Mouse (Mus musculus) frontal cortex, postnatal 14 days (tissue): ENCODE measurements around the gene Runx1.

Experiments used
- DNase-seq, 2 experiments: peaks; one replicate each; pipeline ENCODE4 v3.0.0; 2022; ENCODE audit warnings: low spot score in 2 of 2

The Runx1 gene

DNA sequence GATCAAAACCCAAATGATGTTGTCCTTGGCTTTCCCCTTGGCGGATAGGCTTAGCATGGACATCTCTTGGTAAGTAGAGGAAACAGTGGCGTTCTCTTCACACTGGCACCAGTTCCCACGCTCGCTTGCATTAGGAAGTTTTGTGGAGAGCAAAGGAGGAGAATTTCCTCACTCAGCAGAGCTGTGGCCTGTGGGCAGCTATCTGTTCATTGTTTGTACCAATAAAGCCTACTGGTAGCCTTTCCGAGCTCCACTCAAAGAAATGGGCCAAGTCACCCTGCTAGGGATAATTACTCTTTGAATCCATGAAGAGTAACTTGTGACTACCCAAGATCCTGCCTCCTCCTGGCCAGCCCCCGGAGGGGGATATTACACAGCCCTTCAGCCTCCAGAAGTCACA, 734 bp upstream of the Runx1 start:
- no peak for DNase-seq

DNA sequence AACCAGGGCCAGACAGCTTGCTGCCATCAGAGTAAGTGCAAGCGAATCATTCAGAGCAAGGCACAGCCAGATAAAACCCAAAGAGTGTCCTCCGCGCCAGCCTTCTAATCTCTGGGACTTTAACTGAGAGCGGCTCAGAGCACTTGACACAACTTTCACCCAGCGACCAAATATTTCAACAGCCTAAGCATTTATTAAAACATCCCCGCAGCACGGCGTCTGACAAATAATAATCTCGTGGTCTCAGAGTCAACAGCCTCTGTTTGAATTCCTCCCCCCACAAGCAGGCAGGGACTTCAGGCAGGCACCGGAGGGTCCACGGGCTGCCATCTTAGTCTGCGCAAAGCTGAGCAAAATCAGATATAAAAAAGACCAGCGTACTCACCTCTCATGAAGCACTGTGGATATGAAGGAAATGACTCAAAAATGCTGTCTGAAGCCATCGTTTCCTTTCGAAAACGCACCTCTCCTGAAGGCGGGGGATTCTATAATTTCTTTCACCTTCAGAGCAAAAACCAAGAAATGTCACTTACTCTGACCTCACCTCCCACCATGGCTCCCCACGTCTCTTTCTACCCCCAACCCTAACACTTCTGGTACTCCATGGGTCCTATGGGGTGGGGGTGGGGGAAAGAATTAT, 625 bp downstream of the Runx1 start:
- DNase-seq = no peak

DNA sequence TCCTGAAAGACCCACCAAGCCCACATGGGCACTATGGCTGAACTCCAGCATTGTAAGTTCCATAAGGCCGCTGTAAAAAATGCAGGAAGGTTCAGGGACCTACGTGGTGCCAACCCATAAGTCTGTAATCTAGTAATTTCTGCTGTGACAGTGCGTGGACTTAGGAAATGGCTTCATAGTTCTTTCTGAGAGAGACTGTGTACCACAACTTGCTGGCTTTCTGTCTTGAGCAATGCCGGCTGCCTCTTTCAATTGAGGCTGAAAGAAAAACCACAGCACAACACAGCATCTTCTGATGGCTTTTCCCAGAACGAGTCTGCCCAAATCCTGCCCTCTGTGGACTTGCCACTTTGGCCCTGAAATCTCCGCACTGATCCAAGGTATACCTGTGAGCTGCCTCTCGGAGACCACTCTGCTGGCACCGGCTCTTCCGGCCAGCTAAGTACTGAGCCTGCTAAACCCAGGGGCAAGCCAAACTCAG, 1.2 kb downstream of the Runx1 start:
- DNase-seq = no peak

DNA sequence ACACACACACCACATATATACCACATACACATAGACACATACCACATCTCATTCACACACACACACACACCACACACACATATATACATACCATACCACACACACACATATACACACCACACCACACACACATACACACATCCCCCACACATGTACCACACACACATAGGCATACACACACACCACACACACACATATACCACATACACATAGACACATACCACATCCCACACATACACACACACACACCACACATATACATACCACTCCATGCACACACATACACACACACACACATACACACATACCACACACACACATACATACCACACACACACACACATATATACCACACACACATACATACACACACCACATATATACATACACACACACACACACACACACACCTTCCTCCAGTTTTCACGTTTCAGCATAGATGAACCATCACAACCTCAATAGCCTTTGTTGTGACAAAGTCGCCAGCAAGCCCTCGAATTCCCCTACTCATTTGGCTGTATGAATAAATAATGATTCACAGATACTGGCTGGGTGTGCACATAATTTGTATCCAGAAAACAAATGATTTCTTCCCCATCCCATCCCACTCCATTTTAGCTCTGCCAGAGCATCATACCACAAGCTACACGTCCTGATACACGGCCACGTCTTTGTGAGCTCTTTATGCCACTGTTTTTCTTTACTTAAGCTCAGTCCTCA, 1.8 kb downstream of the Runx1 start:
- no peak for DNase-seq

DNA sequence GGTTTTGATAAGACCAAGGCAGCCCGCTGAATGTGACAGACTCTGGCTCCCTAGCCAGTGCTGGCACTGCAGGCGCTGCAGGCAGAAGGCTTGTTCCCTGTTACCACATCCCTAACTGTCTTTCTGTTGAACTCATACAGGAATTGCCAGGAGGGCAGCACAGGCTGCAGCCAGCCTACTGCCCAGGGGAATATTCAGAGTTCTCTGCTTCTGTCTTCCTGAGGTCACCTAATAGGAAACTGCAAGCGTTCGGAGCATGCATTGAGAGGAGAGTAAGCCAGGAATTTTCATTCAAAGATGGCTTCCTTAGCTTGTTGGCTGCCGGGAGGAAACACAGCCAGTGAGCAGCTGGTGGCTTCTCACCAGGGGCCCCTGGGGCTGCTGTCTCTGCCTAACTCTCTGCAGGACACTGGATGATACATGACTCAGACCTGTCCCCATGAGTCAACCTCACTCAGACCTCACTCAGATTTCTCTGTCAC, 2.5 kb downstream of the Runx1 start:
- no peak for DNase-seq

DNA sequence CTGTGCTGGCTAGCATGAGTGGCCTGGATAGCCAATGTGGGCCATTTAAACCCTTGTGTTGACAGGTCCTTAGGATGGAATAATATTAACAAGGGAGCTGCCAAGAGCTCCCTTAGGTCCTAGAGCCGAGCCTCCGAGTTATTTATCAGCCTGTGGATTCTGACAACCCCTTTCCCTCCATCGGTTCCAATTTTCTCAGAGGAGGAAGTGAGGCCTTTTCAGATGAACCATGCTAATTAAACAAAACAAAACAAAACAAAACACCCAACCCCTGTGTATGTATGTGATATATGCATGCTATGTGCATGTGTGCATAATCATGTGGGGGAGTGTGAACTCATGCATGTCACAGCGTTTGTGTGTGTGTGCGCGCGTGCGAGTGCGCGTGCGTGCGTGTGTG, 3.3 kb downstream of the Runx1 start:
- no peak for DNase-seq

DNA sequence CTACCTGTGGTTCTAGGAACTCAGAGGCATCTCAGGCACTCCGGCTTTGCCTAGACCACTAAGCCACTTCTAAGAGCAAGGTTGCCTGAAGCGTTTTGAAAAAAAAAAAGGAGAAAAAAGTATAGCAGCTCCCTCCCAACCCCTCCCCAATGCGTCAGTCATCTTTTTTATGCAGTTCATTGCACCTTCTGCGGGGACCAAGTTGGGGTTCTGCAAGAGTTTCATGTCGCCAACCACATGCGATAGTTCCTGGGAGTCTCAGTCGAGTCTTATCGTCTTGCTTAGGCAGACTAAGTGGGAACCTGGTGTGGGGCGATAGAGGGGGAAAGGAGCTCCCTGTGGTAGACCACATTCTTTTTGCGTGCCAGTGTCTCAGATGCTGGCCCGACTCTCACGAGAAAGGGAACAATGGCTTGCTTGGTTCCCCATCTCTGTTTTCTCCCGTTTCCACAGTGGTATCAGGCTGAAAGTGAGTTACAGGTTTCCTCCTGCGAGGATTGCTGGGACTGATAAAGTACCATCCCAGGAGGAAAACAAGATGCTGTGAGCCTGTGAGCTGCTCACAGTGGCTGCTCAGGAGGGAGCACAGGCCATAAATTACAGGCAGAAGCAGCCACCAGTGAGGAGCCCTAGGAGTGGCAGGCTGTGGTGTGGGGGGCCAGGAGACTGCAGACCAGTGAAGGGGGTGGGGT, 3.9 kb downstream of the Runx1 start:
- no peak for DNase-seq

DNA sequence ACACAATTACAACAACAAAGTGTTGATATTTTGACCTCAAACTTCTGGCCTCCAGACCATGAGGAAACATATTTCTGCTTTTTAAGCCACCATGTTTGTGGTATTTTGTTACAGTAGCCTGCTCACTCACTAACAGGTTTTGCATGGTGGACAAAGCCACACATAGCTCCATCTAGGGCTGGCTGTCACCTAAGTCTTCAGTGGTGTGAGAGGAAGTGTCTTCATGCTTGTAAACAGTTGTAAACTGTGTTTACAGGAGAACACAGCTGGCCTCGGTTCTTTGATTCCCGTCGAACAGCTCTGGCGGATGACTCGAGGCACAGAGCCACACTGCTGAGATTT, 4.4 kb downstream of the Runx1 start:
- DNase-seq = no peak

DNA sequence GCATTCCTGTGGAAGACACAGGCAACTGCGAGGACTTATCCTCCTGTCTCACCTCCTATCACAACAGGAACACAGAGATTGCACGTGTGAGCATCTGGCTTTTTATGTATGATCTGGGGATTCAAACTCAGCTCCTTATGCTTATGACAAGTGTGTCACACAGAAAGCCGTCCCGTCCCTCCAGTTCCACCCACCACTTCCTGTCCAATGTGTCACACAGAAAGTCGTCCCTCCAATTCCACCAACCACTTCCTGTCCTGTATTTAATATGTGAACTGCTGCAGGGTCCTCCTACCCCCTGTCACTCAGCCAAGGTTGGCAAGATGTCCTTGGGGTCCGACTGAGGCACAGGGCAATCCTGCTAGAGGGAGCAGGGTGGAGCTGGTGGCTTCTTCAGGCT, 5.5 kb downstream of the Runx1 start:
- DNase-seq = no peak

DNA sequence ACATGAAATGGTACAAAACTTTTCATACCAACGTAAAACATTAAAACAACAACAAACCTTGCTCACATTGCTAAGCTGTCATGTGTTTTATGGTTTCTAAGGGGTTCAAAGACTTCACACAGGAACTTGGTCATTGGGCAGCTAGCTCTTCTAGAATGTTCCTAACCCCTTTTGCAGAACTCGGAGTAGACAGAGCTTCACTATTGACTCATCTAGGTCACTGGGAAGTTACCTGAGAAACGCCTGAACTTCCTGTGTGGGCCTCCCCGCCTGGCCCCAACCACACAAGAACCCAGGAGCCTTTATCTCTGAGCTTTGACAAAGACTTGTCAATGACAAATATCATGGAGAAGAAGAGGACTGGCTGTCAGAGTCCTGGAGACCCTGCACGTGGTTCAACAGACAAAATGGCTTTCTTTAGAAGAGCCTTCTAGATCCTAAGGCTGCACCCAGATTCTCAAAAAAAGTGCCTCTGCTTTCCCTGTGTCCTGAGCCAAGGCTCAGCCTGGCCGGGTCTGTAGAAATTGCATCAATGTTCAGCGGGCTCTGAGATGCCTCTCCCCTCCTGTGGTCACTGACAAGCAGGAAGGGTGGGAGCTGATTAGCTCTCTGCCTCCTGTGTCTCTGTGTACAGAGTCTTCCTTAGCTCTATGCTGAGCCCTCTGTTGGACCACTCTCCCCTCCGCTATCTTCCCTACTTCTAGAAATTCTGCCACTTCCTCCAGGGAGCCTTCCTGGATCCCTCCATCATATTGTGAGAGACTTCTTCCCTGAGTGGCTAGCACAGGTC, 7.3 kb downstream of the Runx1 start:
- DNase-seq = no peak

DNA sequence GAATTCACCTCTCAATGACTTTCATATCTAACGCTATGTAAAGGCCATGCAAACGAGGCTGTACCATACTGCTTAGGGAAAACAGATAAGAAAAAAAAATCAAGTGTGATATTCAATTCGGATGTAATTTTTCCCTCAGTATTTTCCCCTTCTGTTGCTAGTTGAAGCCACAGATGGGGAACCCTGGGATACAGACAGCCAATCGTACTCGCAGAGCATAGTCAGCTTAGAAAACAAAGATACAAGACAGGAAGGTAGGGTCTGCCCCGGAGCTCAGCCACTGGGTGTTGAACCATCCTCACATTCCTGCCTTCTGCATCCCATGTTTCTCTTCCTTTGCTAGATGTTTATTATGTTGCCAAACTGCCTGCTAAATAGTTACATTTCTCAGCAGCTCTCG, 9.9 kb downstream of the Runx1 start:
- DNase-seq = no peak

DNA sequence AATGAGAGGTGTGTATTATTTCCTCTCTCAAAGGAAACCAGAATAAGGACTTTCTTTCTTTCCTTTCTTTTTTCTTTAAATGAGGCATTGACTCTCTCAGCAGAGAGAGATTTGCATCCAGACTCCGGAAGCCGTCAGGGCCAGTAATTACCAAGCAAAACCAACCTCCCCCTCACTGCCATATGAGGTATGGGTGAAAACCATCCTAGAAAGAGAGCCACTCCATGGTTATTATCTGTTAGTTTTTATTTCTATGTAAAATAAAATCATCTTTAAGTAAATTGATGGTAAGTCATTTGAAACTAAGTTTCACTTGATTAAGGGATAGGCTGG, 10.8 kb downstream of the Runx1 start:
- DNase-seq = no peak

DNA sequence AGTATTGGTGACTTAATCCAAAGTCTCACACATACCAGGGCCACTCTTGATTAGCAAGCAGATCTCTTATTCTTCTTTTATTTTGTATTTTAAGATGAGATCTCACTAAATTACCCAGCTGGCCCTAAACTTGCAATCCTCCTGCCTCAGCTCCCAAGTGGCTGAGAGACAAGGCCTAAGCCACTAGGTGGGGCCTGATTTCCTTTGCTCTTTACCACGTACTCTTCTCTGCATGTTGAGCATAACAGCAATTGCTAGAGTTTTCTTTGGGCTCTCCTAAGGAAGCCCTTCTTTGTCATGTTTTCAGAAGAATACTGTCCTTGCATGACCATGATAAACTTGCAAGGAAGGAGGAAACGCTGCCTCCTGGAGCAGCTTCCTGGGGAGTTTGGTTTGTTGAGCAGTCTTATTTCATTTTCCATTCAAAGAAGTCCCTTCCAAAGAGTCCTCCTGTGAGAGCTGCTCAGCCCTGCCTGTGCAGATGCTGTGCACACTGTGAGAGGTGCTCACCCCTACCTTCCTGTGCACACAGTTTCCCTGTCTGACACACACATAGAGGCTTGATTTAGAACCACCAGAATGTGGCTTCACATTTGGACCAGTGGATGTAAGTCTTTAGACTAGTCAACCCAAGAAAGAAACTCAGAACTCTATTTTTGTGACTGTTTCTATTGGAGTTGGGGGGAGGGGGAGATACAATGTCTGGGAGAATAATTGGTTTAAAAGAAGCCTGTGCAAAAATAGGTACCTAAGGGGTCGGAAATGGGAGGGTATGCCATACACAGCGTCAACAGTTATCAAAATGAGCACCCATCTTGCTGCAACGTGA, 11.4 kb downstream of the Runx1 start:
- no peak for DNase-seq

DNA sequence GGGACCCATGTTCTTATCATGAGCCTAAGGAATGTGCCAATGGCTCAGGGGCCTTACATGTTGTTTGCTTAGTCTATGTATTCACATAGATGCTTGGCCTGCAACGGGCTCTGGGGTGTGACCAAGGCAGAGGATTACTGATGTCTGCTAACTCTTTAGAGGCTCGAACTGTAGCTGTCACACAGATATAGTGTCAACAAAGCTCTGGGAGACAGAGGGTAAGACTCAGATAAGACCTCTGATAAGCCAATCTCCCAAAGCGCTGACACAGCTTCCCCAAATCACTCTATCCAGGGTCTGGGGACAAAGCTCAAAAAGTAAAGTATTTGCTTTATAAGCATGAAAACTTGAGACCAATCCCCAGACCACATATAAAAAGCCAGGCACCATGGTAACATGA, 13.5 kb downstream of the Runx1 start:
- no peak for DNase-seq

DNA sequence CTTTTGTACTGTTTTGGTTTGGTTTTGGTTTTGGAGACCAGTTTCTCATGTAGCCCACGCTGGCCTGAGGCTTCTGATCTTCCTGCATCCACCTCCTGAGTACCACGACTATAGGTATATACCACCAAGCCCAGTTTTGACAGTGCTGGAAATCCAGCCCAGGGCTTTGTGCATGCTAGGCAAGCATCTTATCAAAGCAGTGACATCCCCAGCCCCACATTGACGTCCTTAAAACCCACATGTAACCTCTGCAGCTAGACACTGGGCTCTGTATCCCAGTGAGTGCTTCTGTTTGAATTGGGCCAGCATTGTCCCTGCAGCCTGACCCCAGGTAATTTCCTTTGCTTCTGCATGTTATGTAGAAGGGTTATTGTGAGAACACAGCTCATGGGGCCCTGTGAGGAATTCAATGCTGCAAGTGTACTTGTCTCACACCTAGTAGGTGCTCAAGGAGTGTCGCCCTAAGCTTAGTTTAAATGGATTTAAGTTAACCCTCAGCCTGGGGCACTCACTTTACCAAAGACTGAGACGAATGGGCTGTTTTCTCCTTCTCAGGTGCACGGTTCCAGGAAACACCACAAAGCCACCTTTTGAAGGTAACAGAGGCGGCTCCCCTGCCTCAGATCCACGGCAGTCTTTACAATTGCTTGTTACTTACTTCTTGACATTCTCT, 15.2 kb downstream of the Runx1 start:
- no peak for DNase-seq

DNA sequence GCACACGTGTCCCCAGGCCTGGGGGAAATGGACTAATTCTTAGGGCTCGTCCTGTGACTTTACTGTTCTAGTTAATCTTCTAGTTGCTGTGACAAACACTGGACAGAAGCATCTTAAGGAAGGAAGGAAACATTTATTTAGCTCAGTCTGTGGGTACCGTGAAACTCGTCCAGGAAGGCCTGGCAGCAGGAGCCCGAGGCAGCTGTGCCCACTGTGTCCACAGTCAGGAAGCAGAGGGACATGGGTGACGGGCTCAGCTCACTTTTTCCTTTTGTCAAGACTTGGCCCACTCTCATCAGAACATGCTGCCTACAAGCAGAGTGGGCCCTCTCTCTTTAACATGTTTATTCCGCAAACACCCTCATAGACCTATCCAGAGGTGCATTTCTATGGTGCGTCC, 18.2 kb downstream of the Runx1 start:
- DNase-seq = no peak

DNA sequence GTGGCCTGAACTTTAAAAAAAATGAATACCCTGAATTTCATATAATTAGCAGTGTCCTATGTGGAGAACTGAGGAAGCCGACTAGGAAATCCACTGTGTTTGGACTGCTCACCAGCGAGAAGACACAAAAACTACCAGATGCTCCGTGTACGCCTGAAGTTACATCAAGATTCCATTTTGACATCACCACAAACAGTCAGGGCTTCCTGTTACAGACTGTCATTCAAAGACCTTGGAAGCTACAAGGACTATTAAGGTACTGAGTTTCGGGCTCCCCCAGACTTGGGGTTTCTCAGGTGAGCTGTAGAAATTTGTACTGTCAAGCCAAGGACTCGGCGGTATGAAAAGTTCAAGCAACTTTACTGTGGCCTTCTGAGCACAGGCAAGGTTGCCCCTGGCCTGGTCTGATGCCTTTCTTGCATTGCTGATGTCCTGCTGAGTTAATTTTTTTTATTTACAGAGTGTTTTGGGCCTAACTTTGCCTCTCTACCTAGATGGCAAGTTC, 22.8 kb downstream of the Runx1 start:
- DNase-seq = no peak

DNA sequence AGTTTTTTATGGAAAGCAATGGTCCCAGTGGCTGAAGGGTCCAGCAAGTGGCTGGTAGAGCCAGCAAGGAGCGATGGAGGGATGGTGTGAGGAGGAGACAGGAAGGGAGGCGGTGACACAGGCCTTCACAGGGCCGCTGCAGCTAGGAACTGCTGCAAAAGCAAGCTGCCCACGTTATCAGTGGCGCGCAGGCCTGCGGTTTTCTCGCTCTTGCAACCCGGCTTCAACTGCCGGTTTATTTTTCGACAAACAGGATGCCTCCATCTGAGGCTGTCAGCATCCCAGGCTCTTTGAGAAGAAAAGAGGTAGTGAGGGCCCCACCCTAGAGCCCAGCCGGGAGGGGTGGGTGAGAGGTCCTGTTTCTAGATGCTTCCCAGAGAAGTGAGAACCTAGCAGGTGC, 24.4 kb downstream of the Runx1 start:
- DNase-seq = no peak

DNA sequence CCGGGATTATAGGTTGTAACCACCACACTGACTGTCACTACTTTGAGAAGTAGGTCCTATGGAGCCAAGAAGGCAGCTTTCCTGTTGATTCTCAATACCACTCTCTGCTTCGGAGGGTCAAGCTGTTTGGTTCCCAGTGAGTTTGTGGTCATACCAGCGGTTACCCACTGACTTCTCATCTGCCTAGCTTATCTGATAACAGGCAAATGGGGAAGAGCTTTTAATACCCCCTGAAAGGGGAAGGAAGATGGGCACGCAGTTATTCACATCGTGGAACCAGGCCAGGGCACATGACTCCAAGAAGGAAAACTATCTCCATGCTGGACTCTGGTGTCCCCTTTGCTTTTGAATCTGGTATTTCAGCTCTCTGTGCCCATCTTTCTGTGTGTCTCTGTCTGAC, 25.1 kb downstream of the Runx1 start:
- no peak for DNase-seq

DNA sequence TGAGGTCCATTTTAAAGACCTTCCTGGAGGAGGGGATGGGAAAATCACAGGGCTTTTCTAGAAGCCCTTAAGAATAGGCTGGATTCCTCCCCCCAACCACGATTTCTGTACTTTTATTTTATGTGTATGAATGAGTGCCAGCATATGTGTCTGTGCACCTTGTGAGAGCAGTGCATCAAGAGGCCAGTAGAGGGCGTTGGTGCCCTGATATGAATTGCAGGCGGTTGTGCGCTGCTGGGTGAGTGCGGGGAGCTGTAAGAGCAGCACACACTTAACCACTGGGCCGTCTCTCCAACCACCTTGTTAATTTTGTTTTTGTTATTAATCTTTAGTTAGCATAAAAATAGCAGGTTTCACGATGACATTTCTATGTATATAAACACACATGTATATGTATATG, 26.0 kb downstream of the Runx1 start:
- no peak for DNase-seq

DNA sequence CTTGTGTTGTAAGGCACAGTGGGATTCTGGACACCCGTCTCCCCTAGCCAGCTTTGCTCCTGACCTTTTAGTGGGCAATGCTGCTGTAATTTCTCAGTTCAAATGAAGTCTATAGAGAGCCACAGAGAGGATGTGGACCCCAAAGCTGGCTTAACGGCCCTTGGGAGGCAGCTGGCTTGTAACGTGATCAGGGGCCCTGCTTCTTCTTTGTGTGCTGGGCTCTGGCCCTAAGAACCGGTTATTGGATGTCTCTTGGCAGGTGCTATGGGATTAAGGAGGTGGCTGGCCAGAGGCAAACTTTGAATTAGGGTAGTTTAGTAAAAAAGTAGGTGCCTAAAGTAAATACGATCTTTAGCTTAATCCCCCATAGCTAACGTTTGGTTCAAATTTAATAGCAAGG, 31.8 kb downstream of the Runx1 start:
- DNase-seq = no peak
